Mouse (Mus musculus): ENCODE measurements around the gene Susd5. TPM values are rescaled to one million over a fixed set of nuclear protein-coding genes. Genes with fewer than 3 reads are reported as not detected.
A peak's percentile ranks its signal among the peaks of the same experiment; 100 is the strongest.

Susd5 gene
- total RNA-seq (2021), result 1 to 10 TPM in 1 of 2 experiments, under 1 TPM in 1; 0.90 to 1.3 TPM
- long read RNA-seq, experiment 1, full-length matches to known transcripts, result 1 of 2 reads
- long read RNA-seq, experiment 1, partial matches to known transcripts, result 0 of 2 reads
- long read RNA-seq, experiment 1, other reads (novel, unspliced or antisense), result 1 of 2 reads
- long read RNA-seq, experiment 2, full-length matches to known transcripts, result 1 of 1 reads
- long read RNA-seq, experiment 2, partial matches to known transcripts, result 0 of 1 reads
- long read RNA-seq, experiment 2, other reads (novel, unspliced or antisense), result 0 of 1 reads

- DNase-seq, result no peak
Measured at GRCm38 (mm10) chr9:114057090-114057796, at the start of gene Susd5. TSS of gene Susd5 (plus strand) at chr9:114057140.

GRCm38 (mm10) chr9:114007850-114008350, 49.0 kb upstream of the Susd5 start:
- DNase-seq, result no peak

- no peak for DNase-seq
Measured at GRCm38 (mm10) chr9:114009526-114009925, 47.4 kb upstream of the Susd5 start.

DNA sequence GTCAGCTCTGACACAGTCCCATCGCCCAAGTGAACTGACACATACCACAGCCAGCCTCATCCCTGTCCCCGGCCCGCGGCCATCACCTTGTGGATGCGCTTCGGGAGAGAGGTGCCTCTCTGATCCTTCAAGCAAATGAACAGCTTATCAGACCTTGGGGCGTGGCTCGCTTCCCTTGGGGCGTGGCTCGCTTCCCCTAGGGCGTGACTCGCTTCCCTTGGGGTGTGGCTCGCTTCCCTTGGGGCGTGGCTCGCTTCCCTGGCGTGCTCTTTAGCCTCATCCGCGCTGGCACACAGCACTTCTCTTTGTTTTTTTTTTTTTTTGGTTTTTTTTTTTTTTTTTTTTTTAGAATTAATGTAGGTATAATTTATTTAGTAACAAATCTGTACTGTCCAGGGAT, 45.7 kb upstream of the Susd5 start:
- no peak for DNase-seq

DNA sequence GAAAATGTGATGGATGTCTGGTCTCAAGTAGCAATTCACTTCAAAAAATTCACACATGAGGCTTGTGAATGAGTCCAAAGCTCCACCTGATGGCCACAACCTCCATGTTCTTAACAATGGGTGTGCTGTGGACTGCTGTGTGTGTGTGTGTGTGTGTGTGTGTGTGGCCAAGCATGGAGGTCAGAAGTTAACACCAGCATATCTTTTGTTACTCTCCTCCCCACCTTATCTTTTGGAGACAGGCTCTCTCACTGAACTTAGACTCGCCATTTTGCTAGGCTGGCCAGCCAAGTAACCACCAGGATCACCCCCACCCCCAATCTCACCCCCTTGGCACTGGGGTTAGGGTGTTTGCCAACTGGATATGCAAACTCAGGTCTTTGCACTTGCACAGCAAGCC, 42.9 kb upstream of the Susd5 start:
- no peak for DNase-seq

- DNase-seq, result no peak
Measured at GRCm38 (mm10) chr9:114015724-114016123, 41.2 kb upstream of the Susd5 start.

DNA sequence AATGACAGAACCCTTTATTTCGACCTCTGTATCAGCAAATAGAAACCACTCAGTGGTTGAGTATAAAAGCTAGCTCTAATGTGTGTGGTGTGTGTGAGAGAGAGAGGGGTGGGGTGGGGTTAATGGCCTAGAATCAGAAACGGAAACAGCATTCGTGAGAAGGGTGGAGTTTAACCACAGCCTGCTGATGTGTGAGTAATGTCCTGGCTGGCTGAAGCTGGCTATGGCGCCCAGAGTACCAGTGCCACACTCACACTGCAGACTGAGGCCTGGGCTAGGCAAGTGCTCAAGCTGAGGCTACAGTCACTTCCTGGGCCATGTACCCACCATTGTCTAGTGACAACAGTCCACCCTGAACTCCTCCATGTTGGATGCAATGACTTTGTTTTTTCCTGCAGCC, 40.5 kb upstream of the Susd5 start:
- DNase-seq, result no peak

DNA sequence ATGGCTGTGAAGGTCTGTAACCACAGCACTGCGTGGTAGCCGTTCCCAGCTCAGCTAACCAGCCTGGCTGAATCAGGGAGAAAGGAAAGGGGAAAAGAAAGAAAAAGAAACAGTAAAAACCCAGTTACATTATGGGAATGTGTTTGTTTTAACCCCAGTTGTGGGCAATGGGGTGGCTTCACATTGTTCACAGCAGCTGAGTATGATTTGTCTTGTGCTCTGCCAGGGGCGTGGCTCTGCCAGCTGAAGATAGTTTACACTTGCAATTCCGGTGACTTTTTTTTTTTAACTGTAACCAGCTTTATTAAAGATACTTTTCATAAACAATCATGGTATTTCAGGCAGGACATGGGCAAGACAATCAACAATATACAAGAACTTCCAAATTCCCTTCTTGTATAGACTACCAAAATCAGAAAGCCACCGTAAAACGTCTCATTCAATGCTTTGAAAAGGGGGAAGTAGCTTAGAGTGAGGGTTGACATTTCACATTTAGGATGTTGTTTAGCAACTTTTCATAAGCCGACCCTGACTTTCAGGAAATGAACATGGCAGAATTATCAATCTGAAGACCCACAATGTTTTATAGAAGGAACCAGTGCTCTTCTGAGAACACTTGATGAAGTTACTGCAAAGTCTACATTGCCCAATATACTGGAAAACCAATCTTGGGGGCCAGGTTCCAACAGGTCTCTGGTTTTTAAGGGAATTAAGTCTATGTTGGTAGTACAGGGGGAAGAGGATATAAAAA, 37.8 kb upstream of the Susd5 start:
- no peak for DNase-seq

GRCm38 (mm10) chr9:114022141-114022540, 34.8 kb upstream of the Susd5 start:
- DNase-seq, result no peak

- peak; percentile 14 for DNase-seq
Measured at GRCm38 (mm10) chr9:114025182-114025581, 31.8 kb upstream of the Susd5 start.

GRCm38 (mm10) chr9:114025846-114026245, 31.1 kb upstream of the Susd5 start:
- no peak for DNase-seq

- DNase-seq, result peak; percentile 64
Measured at GRCm38 (mm10) chr9:114026261-114026934, 30.5 kb upstream of the Susd5 start.

DNA sequence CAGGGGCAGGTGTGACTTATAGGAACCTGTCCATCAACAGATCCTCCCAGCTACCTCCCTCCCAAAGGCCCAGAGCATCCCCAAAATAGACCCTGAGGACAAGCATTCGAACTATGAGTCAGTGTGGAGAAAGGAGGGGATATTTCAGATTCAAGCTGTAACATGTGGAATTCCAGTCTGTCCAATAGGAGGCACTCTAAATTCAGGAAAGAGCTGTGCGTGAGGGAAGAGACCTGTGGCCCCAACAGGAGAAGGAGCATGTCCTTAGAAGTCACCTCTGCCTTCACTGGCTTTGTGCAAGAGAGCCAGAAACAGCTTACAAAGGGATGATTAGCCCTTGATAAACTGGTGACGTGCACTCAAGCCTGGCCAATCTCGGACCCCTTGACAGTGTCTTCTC, 16.0 kb upstream of the Susd5 start:
- DNase-seq, result no peak

DNA sequence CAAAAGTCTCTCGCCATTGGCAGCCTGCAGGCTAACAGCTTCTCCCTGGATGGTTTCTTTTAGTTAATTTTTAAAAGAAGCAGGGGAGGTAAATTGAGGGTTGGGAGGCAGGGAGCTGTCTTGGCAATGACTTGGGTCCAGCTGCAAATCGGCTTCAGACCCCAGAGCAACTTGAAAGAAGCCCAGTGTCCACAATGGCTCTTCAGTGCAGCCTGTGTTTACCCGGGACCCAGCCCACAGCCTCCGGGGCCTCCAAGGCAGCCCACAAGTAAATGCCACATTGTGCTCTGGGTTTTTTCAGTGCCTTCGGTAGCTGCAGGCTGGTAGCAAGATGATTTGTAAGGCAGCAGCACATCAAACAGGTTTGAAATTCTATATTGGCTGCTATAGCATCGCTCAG, 14.4 kb upstream of the Susd5 start:
- DNase-seq, result no peak

DNA sequence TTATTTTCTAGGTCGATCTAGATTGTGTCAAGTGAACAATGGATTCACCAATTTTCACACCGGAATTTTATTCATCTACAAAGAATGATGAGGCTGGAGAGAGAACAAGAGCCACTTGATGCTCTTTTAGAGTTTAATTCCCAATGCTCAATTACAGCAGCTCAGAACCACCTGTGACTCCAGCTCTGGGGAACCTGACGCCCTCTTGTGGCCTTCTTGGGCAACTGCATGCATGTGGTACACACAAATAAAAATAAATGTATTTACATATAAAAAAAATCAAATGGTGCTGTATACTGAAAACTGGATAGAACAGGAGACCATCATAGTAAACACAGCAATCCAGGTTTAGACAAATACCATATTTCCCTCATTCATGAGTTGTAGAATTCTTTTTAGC, 12.5 kb upstream of the Susd5 start:
- no peak for DNase-seq

DNA sequence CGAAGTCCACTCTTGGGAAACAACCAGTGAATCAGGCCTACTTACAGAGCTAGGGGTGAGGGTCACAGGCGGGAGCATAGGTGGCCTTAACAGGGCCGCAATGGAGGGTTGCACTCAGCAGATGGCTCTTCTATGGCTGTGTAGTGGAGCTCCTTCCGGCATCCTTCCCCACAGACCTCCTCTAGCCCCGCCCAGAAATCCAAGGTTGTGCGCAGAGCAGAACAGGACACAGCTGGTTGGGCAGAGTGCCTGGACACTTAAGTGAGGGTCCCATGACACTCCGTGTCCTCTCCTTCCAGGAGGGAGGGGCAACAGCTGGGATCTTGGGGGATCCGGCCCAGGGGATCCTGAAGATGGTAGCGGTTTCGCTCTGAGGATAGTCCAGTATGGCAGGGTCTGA, 10.9 kb upstream of the Susd5 start, which contains the start of gene Fbxl2:
Gene Fbxl2 (minus strand): TSS at position 164 of the 400 bp plus-strand sequence.
- peak; percentile 52 for DNase-seq

GRCm38 (mm10) chr9:114046676-114047075, 10.3 kb upstream of the Susd5 start:
- no peak for DNase-seq

GRCm38 (mm10) chr9:114050106-114050505, 6.8 kb upstream of the Susd5 start:
- DNase-seq, result no peak

DNA sequence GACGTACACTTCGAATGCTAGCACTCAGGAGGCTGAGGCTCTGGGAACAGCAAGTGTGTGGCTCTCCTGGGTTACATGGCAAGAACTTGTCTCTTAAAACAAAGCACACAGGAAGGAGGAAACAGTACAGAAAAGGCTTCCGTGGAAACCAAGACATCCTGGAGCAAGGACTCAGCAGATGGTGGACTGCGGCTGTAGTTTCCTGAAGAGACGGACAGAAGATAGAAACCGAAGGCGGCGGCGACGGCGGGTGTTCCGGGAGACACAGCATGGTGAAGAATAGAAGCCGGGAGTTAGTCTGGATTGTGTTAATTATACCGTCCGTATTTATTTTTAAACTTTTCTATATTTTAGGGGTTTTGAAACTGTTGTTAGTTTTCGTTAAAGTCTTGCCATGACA, 6.2 kb upstream of the Susd5 start:
- no peak for DNase-seq

DNA sequence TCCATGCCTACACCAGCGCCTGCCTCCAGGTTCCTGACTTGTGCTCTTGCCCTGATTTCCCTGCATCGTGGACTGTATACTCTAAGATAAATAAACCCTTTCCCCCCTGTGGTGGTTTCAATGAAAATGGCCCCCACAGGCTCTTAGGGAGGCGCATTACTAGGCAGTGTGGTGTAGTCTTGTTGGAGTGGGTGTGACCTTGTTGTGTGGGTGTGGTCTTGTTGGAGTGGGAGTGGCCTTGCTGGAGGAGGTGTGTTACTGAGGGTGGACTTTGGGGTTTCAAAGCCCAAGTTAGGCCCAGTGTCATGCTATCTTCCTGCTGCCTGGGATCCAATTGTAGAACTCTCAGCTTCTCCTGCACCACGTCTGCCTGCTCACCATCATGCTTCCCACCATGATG, 4.9 kb upstream of the Susd5 start:
- DNase-seq, result no peak

DNA sequence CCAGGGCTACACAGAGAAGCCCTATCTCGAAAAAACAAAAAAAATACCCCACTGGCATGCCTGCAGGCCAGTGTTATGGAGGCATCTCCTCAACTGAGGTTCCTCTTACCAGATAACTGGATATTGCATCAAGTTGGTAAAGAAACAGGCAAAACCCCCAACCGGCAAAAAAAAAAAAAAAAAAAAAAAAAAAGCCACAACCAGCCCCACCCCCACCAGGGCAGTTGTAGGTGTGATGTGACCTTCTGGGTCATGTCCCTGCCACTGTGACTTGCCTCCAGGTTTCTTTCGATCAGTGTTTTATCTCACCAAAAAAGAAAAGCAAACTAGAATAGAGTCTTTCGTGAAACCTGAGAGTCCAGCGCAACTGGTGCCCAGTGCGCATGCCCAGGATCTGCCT, 4.1 kb upstream of the Susd5 start:
- no peak for DNase-seq

GRCm38 (mm10) chr9:114068494-114069053, 11.6 kb downstream of the Susd5 start:
- no peak for DNase-seq

Measured in gastrocnemius, postnatal 25 days (tissue).